Mouse (Mus musculus): ENCODE data around the gene Mgat5.
A peak's percentile ranks its signal among the peaks of the same experiment; 100 is the strongest.

Gene Mgat5

DNA sequence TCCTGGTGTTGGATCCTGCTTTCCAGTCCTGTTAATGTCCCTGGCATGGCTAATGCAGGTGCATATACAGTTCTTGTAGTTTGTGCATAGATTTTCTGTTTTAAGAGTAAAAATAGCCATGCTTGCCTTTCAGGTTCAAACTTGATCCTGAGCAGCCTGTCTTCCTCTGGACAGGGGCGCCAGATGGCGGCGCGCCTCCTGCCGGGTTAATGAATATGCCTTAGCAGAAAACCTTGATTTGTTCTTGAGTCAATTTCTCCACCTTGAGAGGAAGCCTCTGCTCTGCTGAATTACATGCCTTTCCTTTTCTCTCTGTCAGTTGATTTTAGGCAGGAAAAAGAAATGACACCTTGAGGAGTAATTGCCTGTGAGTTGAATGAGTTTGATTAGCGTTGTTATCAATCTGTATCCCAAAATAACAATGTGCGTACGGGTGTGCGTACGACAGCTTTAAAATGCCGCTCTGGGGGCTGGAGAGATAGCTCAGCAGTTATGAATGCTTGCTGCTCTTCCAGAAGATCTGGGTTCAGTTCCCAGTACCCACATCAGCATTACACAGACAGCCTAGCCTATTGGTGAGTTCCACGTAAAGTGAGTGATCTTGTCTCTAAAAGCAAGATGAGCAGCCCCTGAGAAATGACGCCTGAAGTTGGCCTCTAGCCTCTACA lies 57.5 kb downstream of the Mgat5 start:
- no peak for DNase-seq

DNA sequence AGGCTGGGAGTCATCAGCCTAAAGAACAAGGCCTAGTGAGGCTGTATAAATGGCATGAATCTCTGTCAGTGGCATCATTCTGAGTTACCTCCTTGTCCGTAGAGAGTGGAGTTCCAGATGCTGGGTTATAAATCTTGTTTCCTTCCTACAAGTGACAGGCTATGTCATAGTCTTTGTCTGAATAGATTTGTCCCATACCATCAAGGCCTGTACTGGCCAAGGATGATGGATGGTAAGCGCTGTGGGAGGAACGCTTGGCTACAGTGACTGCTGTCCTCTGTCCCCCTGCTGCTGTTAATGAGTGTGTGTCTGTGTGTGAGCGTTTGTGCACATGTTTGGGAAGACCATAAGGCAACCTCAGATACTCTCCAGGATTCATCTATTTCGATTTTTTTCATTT lies 63.2 kb downstream of the Mgat5 start:
- no peak for DNase-seq

DNA sequence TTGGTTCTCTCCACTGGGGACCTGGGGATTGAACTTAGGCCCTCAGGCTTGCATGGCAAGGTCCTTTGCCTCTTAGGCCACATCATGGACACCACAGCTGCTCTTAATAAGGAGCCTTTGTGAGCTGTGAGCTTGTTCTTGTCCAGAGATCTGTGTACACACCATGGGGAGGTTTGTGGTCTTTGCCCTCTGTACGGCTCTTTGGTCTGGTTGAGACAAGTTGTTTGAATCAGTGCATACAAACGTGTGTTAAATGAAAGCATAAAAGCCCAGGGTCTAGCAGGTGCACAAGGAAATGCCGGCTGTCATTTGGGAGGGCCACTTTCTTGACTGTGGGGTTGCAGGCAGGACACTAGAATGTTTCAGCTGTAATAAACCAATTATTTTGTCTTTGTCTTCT lies 64.5 kb downstream of the Mgat5 start:
- DNase-seq, result no peak

DNA sequence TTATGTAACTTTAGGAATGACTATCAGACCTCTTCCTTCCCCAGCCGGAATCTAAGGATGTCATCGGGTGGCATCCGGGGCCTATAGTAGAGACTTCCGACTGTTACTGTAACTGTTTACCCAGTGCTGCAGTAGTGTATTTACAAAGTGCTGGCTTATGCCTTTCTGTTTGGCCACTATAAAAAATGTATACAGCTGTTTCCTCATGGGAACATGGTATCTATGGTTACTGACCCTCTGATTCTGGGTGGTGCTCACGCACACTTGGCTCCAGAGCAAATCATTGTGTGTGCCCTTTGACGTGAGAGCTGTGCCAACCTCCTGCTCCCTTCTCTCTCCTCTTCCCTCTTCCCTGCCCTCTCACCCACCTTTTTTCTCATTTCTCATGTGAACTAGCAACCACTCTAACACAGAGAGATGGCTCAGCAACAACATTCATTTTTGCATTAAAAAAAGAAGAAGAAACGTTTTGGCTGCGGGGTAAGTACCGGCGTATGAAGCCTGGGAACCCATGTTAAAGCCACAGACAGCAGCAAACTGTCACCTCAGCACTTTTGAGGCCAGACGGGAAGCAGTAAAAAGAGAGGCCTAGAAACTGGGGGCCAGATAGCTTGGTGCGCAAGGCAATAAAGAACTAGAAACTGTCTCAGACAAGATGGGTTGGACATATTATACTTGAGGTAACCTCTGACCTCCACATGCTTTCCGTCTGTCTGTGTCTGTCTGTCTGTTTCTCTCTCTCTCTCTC lies 65.6 kb downstream of the Mgat5 start:
- peak in 1 of 2 experiments; percentile 24 for DNase-seq

DNA sequence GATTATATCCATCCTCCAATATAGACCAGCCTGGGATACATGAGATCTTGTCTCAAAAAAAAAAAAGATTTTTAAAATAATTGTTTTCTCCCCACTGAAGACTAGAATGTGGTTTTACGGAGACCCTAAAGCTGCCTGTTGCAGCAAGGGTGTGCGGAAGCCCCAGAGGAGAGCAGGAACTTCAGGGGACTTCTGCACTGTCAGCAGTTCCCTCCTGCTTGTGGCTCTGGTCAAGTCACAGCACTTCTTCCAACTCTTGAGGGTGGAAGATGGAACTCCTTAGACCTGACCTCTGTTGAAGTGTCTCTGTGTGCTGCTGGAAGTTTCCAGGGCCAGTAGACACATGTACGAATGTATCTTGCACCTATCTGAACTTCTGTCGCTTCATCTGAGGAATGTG lies 66.3 kb downstream of the Mgat5 start:
- no peak for DNase-seq

DNA sequence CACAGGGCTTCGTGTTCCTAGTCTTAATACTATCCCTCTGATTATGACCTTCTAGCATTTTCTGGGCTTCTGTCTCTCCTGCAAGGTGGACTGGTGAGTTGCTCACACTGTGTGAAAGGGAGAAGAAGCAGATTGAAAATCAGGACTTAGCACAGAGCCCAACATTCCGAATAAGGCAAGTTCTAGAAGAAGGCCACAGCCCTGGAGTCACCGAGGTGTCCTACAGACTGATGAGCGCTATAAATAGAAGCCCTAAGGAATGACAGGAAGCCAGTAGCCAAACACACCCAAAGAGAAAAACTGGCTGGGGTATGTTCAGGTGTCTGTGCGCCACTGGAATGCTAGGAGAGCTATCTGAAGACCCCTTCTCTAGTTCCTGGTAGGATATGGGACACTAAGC lies 68.5 kb downstream of the Mgat5 start:
- no peak for DNase-seq

DNA sequence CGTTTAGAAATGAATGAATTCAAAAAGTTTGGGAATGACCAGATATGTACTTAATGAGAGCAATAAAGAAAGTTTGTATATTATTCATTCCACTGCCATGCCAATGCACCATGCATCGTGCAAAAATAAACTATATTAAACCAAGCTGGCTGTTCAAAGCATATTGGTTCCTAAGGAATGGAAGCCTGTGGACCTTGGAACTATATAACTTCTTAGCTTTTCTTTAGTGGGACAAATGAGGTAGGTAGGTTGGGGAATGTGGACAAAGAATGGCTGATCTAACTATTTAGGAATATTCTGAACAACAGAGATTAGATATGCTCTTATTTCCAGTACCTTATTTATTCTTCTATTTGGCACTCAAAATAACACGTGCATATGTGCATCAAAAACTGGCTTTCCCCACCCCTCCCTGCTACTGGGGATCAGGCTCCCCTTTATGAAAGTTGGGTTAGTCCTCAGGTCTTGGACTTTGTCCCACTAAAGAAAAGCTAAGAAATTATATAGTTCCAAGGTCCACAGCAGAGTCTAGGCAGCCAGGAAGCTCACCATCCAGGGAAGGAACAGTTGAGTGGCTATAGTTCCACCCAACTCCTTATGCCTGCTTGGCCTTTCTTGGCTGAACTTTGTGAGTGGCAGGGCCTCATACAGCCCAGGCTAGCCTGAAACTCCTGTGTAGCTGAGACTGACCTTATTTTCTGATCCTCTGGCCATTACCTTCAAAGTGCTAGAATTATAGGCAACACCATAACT lies 70.9 kb downstream of the Mgat5 start:
- no peak for DNase-seq

DNA sequence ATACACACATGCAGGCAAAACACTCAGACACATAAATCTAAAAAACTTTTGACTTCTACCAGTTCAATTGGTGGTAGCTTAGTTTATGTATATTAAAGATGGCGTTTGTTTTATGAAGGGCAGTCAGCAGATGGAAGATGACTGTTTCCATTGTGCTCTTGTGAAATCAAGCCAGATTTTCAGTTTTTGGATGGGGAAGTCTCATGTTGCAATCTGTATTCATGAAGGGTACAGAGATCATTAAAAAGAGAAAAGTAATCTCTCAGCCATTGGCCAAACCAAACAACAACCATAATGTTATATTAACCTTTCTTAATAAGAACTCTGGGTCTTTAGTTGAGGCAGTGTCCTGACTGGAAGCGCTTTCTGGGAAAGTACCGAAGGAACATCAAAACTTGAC lies 73.3 kb downstream of the Mgat5 start:
- DNase-seq, result no peak

DNA sequence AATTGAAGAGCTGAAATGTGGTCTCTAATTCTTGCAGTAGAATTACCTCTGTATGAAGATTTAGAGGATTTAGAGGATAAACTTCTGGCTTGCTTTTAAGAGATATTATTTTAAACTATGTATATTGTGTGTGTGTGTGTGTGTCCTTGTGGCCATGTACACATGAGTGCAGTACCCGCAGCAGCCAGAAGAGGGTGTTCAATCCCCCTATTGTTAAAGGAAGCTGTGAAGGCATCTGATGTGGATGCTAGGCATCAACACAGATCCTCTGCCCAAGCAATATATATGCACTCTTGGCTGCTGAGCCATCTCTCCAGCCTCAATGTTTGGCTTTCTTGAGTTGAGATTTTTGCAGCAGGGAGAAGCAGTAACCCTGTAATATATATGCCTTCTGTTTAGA lies 75.4 kb downstream of the Mgat5 start:
- DNase-seq, result peak; percentile 66 to 67

DNA sequence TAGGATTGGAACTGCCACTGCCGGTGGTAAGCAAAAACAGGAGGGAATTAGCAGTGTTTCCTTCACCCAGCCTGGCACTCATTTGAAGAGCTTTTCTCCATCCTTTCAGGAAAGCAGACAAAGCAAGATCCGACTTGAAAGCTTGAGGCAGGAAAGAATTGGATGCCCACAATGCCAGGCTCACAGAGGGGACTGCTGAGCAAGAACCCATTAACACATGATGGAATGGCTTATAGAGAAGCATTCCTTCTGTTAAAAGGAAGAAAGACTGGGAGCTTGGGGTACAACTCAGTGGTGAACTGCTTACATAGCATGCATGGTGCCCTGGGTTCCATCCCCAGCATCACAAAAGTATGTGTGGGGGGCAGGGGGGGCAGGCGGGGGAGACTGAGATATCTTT lies 80.2 kb downstream of the Mgat5 start:
- DNase-seq, result no peak

DNA sequence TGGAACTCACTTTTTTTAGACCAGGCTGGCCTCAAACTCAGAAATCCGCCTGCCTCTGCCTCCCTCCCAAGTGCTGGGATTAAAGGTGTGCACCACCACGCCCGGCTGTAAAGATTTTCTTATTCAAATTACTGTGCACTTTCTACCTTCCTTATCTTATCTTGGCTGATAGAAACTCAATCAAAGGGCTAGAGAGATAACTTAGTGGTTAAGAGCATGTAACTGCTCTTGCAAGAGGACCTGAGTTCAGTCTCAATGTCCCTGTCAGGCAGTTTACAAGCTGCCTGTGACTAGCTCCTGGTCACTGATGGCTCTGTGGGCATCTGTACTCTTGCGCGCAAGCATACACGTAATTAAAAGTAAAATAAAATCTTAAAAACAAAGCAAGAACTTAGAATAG lies 82.7 kb downstream of the Mgat5 start:
- no peak for DNase-seq

DNA sequence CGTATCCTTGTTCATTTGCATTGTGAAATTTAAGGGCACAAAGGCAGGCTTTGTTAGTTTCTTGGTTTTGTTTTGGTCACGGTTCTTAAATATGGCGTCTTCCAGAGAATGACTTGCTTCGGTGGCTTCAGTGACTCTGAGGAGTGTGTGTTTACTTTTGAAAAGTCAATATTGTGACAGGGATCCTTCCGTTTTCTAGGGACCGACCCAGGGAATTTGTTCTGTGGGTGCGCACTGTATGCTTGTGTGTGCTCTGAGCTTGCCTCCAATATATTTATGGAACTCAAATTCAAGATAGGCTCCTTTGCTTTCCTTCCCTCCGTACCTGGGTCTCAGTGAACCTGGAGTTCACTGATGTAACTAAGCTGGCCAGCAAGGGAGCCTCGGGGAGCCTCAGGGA lies 86.1 kb downstream of the Mgat5 start:
- no peak for DNase-seq

DNA sequence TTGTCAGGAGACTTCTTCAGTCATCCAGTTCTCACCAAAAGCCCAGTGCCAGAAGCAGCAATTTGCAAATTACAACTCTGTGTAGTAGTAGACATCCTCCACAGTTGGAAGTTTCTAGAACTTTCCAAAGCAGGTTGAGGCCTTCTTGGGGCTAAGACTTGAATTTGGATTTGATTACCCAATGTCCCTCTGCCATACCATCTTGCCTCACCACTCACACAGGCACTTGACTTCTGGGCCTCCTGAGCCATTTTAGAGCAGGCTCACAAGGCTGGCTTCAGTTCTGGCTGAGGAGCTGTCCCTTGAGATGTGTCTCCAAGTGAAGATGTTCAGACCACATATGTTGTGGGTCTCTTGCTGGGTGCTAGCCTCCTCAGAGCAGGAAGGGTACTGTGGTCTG lies 86.9 kb downstream of the Mgat5 start:
- no peak for DNase-seq

DNA sequence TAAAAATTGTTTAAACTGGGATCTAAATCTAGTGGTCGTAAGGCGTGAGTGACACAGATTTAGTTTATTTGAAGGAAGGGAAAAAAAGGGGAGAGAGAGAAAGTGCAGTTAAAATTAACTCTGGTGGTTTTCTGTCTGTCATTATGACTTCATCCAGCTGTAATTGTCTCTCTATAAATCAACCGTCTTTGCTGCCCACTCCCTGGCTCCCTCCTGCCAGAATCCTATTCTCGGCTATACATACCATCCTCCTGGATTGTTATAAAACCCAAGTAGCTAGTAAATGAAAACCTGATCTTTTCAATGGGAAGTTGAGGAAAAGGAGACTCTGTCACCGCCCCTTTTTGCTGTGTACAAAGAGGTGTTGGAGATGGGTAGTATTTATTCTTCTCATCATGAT lies 88.5 kb downstream of the Mgat5 start:
- DNase-seq, result no peak

DNA sequence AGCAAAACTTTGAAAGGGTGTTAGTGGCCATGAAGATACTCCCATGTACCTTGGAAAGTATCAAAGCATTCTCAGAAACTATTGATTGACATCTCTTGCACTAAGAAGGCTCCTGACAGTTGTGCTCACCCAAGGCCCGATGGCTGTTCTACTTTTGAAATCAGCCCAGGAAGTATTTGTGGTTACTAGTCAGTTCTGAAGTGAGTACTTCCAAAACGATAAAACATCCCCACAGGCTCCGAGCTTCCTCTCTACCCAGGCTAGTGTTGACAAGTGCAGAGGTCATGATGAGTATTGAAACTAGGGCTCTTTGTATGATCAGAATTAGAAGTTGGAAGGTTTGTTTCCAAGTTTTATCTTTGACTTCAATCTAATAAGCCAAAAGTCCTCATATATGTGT lies 92.0 kb downstream of the Mgat5 start:
- no peak for DNase-seq

DNA sequence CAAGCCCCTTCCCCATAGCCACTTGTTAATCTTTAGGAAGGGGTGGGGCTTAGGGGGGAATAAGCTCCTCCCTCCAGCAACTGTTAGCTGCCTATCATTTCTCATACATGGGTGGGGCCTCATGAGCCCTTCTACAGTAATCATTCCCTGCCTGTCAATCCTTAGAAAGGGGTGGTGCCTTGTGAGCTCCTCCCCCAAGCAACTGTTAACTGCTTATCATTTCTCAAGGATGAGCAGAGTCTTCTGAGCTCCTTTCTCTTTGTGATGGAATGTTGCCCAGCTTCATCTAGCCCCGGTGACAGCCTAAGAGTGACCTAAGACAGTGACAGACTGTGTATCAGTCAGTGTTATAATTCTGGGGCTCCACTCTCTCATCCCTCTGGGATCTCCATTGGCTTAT lies 95.0 kb downstream of the Mgat5 start:
- DNase-seq, result no peak

DNA sequence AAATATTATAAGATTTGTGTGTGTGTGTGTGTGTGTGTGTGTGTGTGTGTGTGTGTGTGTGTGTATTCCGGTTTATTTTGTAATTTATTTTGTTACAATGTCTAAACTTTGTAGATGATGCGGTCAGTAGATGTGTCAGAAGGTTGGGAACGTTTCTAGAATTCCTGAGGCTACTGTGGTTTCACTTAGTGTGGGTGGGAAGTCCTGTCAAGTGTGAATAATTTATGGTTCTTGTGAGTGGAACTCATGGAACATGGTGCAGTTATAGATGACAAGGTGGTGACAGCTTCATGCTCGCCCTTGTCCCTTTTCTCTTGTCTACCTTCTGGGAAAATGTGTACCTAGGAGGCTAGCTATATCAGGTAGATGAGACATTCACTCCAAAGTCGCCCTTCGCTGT lies 96.2 kb downstream of the Mgat5 start:
- no peak for DNase-seq

DNA sequence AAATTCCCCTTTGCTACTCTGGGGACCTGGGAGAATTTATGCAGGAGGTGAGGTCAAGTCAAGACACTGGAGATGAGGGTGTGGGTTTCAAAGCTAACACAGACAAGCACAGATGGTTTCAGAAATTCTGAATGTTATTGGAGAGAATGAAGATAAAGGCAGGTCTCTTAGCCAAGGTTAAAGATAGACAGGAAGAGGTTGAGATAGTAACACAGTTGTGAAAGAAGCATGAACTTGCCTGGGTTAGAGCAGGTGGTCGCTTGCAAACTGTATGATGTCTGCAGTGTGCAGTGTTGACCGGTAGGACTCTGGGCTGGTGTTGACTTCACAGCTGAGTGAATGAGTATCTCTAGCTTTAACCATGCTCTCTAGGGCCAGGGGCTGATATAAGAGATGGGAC lies 97.8 kb downstream of the Mgat5 start:
- peak; percentile 28 to 53 for DNase-seq

DNA sequence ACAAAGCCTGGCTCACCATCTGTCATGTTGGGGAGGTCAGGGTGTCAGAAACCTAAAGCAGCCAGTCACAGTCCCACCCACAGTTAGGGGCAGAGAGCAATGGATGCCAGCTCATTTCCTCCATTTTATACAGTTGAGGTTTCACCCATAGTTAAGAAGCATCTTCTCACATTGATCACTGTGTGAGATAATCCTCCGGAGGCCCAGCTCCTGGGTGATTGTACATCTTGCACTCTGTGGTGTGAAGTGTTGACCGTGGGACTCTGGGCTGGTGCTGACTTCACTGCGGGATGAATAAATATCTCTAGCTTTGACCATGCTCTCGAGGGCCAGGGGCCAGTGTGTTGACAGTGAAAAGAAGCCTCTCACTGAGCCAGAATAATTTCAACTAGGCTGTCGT lies 99.0 kb downstream of the Mgat5 start:
- DNase-seq, result no peak

DNA sequence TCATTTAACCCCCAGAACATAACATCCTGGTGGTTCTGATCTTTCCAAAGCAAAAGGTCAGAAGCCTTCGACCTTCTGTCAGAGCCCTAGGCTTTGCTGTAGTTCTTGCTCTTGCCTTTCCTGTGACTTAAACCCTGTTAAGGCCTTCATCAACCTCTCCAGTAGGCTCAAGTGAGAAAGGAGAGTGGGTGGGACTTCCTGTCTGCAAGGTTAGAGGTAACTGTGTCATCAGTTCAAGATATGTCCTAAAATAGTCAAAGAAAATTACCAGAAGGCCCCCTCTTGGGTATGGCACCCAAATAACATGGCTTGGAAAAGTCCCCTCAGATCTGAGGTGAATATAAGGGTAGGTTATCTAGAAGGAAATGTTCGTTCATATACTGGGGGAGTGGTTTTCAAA lies 99.5 kb downstream of the Mgat5 start:
- no peak for DNase-seq

DNA sequence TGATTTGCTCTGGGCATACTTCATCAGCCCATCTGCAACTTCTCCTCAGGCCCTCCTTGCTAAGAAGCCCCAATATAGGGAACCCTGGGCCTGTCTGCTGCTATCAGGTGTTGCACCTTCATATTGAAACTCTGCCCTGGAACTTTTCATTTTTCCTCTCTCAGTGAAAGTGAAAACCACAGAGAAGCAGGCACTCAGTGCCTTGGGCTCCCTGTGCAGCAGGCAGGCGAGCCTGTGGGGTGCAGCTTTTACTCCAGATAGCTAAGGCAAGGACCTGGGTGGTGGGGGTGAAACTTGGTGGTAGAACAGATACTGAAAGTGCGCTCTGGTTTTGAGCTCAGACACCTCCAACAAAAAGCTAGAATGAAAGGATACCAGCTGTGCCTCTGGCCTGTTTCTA lies 100.8 kb downstream of the Mgat5 start:
- peak; percentile 41 to 58 for DNase-seq

DNA sequence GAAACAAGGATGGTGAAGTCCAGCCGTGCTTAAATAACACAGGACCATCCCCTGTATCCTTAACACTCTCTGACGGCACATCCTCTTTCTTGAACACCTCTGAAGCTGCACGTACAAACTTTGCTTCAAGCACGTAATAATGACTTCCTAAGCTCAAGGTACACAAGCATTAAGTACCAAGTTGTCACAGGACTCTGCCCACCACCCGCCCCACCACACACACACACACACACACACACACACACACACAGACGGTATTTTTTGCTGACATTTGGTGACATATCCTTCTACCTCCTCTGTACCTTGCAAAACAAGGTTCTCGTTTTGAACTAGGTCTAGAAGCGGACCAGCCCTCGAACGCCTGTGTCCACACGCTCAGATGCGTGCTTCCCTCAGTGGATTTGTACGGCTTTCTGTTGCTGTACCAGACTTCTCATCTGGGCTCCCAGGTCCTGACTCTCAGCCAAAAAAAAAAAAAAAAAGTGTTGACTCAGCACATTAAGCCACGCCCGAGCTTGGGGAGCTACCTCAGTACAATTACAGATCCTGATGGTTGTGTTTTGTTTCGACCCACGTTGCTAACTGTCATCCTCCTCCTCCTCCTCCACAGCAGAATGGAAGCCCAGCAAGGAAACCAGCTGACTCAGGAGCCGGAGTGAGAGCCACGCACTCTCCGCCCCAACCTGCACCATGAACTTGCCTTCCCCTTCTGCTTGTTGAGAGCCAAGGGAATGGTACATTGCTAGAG lies 101.4 kb downstream of the Mgat5 start:
- no peak for DNase-seq

DNA sequence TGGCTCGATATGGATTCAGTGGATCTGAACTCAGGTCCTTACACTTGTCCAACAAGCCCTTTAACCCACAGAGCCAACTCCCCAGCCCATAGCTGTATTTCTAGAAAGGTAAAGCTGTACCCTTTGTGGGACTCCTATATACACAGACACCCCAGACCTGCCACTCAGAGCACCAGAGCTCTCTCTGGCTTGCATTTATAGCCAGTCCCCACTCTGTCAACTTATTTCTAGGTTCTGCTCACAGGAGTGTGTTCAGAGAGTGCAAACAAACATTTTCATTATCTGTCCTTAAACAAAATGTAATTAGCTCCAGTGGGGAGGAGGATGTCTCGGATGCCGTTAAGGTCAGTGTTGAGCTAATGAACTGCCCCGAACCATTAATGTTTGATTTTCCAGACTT lies 102.5 kb downstream of the Mgat5 start:
- no peak for DNase-seq
